Mouse (Mus musculus) cortical plate, adult 2 months (tissue): ENCODE data around the gene Dera.

ENCODE experiments used
- CTCF ChIP-seq: fragments of 200-500 bp; IDR thresholded peaks from 2 replicates; pipeline ENCODE4 v1.5.1; 2011; ENCODE audit warnings: mild to moderate bottlenecking, control low read depth, low read length; ENCODE audit not compliant: insufficient read depth; ENCODE audit errors: extremely low read depth
- POLR2A ChIP-seq: fragments of 200-500 bp; IDR thresholded peaks from 2 replicates; pipeline ENCODE4 v1.6.1; 2011; ENCODE audit warnings: mild to moderate bottlenecking, low read length, control low read depth; ENCODE audit not compliant: insufficient read depth; ENCODE audit errors: extremely low read depth

GRCm38 (mm10) chr6:137807296-137807695 lies 53.0 kb downstream of the Dera start:
- no peak for TF ChIP-seq CTCF
- TF ChIP-seq POLR2A: no peak
